Mouse (Mus musculus) R1 (cell line): ENCODE measurements around the gene Setd1b.
A peak's percentile ranks its signal among the peaks of the same experiment; 100 is the strongest.

ENCODE experiments used
- DNase-seq: peaks from one replicate; pipeline ENCODE4 v3.0.0-alpha.2; 2018; ENCODE audit warnings: low read depth, low spot score

Gene Setd1b

GRCm38 (mm10) chr5:123142161-123143157 lies at the start of gene Setd1b:
Gene Setd1b (plus strand): TSS chr5:123142193.
- peak; percentile 63 for DNase-seq

- DNase-seq = no peak
Measured at GRCm38 (mm10) chr5:123093077-123093633, 48.8 kb upstream of the Setd1b start.

GRCm38 (mm10) chr5:123094238-123094991 lies 47.6 kb upstream of the Setd1b start:
- DNase-seq = peak; percentile 36

- DNase-seq = no peak
Measured at GRCm38 (mm10) chr5:123096299-123096698, 45.7 kb upstream of the Setd1b start.

- DNase-seq = no peak
Measured at GRCm38 (mm10) chr5:123098487-123098886, 43.5 kb upstream of the Setd1b start.

GRCm38 (mm10) chr5:123102376-123102775 lies 39.6 kb upstream of the Setd1b start:
- DNase-seq = no peak

GRCm38 (mm10) chr5:123103556-123103955 lies 38.4 kb upstream of the Setd1b start:
- no peak for DNase-seq

- no peak for DNase-seq
Measured at GRCm38 (mm10) chr5:123104769-123105168, 37.2 kb upstream of the Setd1b start.

- peak; percentile 58 for DNase-seq
Measured at GRCm38 (mm10) chr5:123109452-123110203, 32.4 kb upstream of the Setd1b start.

GRCm38 (mm10) chr5:123110296-123110721 lies 31.7 kb upstream of the Setd1b start:
- DNase-seq = no peak

- DNase-seq = no peak
Measured at GRCm38 (mm10) chr5:123114109-123114508, 27.9 kb upstream of the Setd1b start.

- peak; percentile 52 for DNase-seq
Measured at GRCm38 (mm10) chr5:123114924-123115323, 27.1 kb upstream of the Setd1b start.

- DNase-seq = no peak
Measured at GRCm38 (mm10) chr5:123116080-123116479, 25.9 kb upstream of the Setd1b start.

- peak; percentile 79 for DNase-seq
Measured at GRCm38 (mm10) chr5:123117257-123117656, 24.7 kb upstream of the Setd1b start.

- DNase-seq = no peak
Measured at GRCm38 (mm10) chr5:123117773-123118172, 24.2 kb upstream of the Setd1b start.

- no peak for DNase-seq
Measured at GRCm38 (mm10) chr5:123118826-123119225, 23.2 kb upstream of the Setd1b start.

- peak; percentile 38 for DNase-seq
Measured at GRCm38 (mm10) chr5:123120624-123121215, 21.3 kb upstream of the Setd1b start.

- peak; percentile 74 for DNase-seq
Measured at GRCm38 (mm10) chr5:123122181-123122580, 19.8 kb upstream of the Setd1b start.

GRCm38 (mm10) chr5:123125105-123125504 lies 16.9 kb upstream of the Setd1b start:
- DNase-seq = no peak

GRCm38 (mm10) chr5:123125638-123126406 lies 16.2 kb upstream of the Setd1b start:
- DNase-seq = no peak
